Mouse (Mus musculus): ENCODE results near the gene Gm6592. TPM values are rescaled to one million over a fixed set of nuclear protein-coding genes. Genes with fewer than 3 reads are reported as not detected.

Gm6592 gene
- polyA plus RNA-seq, 1 experiment from 2014 or later: not detected

Other genes with a start within 250 kb of the Gm6592 start
- gene Ssxb8, start 153.2 kb upstream of the Gm6592 start, polyA plus RNA-seq (2015; fragmentation: Nextera tagmentation; extraction: Ambion mirVana): not detected in 2 replicates
- gene Ssx9, start 95.6 kb upstream of the Gm6592 start, polyA plus RNA-seq (2015; fragmentation: Nextera tagmentation; extraction: Ambion mirVana): not detected in 2 replicates
- not detected in 2 replicates for gene Ssxb5, start 40.3 kb upstream of the Gm6592 start, polyA plus RNA-seq (2015; fragmentation: Nextera tagmentation; extraction: Ambion mirVana)
- gene Gm5751, start 30.3 kb downstream of the Gm6592 start, polyA plus RNA-seq (2015; fragmentation: Nextera tagmentation; extraction: Ambion mirVana): not detected in 2 replicates
- gene B630019K06Rik, start 48.4 kb downstream of the Gm6592 start, polyA plus RNA-seq (2015; fragmentation: Nextera tagmentation; extraction: Ambion mirVana): 8.0 and 9.0 TPM in 2 replicates
- not detected in 2 replicates for gene Fthl17b, start 119.0 kb downstream of the Gm6592 start, polyA plus RNA-seq (2015; fragmentation: Nextera tagmentation; extraction: Ambion mirVana)
- not detected in 2 replicates for gene Fthl17c, start 132.6 kb downstream of the Gm6592 start, polyA plus RNA-seq (2015; fragmentation: Nextera tagmentation; extraction: Ambion mirVana)
- gene Fthl17d, start 142.8 kb downstream of the Gm6592 start, polyA plus RNA-seq (2015; fragmentation: Nextera tagmentation; extraction: Ambion mirVana): not detected in 2 replicates
- gene Fthl17e, start 189.5 kb downstream of the Gm6592 start, polyA plus RNA-seq (2015; fragmentation: Nextera tagmentation; extraction: Ambion mirVana): not detected in 2 replicates
- not detected in 2 replicates for gene Fthl17f, start 219.0 kb downstream of the Gm6592 start, polyA plus RNA-seq (2015; fragmentation: Nextera tagmentation; extraction: Ambion mirVana)

Data from forebrain, embryonic 13.5 days (tissue).